Mouse (Mus musculus): ENCODE results near the gene Cd8b1. TPM values are rescaled to one million over a fixed set of nuclear protein-coding genes. Genes with fewer than 3 reads are reported as not detected.
"Not testable (repeated sequence)": the region's sequence is repeated elsewhere in the genome, so short reads cannot be mapped to it uniquely, and the experiment has no call there.

Gene Cd8b1
- polyA plus RNA-seq, 1 experiment from 2014 or later: 0.27 TPM

GRCm38 (mm10) chr6:71307486-71307885 is 15.1 kb upstream of the Cd8b1 start:
- no peak for ATAC-seq (ENCODE audit: insufficient number of reproducible peaks, insufficient read depth, low FRiP score, low read depth)
- H3K4me3 ChIP-seq (ENCODE audit: low read depth, low read length): no peak overlapping the region
- H3K4me2 ChIP-seq (replicated peaks; ENCODE audit: low read depth, low read length): no peak overlapping the region
- no peaks in the 10 kb centered on the region for H3K27me3 ChIP-seq (ENCODE audit: control insufficient read depth, insufficient read depth, low read length)
- no peak overlapping the region for H3K9ac ChIP-seq (replicated peaks; ENCODE audit: low read depth, low read length)
- H3K27ac ChIP-seq (ENCODE audit: low read length): no peak overlapping the region
- H3K4me1 ChIP-seq (ENCODE audit: control insufficient read depth, insufficient read depth, low read length): no peaks in the 10 kb centered on the region
- WGBS: 89% methylated on average over 8 of the region's 8 CpGs
- no peaks in the 10 kb centered on the region for H3K36me3 ChIP-seq (ENCODE audit: control insufficient read depth, insufficient read depth, low read length)
- no peaks in the 10 kb centered on the region for H3K9me3 ChIP-seq (ENCODE audit: control insufficient read depth, low read depth, low read length)

- Histone ChIP-seq H3K27ac (ENCODE audit: low read length) (no peak within 1 kb of the TSS), H3K4me2 (replicated peaks; ENCODE audit: low read depth, low read length) (no peak within 1 kb of the TSS), H3K9me3 (ENCODE audit: control insufficient read depth, low read depth, low read length) (no peaks in the 10 kb centered on the region), H3K4me3 (ENCODE audit: low read depth, low read length) (no peak within 1 kb of the TSS), H3K27me3 (ENCODE audit: control insufficient read depth, insufficient read depth, low read length) (no peaks in the 10 kb centered on the region), H3K4me1 (ENCODE audit: control insufficient read depth, insufficient read depth, low read length) (no peaks in the 10 kb centered on the region), H3K36me3 (ENCODE audit: control insufficient read depth, insufficient read depth, low read length) (no peaks in the 10 kb centered on the region), H3K9ac (replicated peaks; ENCODE audit: low read depth, low read length) (no peak within 1 kb of the TSS)
- ATAC-seq (ENCODE audit: insufficient number of reproducible peaks, insufficient read depth, low FRiP score, low read depth): no peak
- WGBS: 63% methylated on average over 3 of the region's 3 CpGs
Observed at GRCm38 (mm10) chr6:71321826-71322283, 733 bp upstream of the Cd8b1 start, which contains the start of gene Smyd1. Smyd1 (minus strand) TSS chr6:71322233.

- 87% methylated on average over 9 of the region's 9 CpGs for WGBS
Observed at GRCm38 (mm10) chr6:71324816-71325215, 2.2 kb downstream of the Cd8b1 start.

GRCm38 (mm10) chr6:71329881-71330280 is 7.3 kb downstream of the Cd8b1 start:
- Histone ChIP-seq H3K9me3 (ENCODE audit: control insufficient read depth, low read depth, low read length) (no peaks in the 10 kb centered on the region), H3K27ac (ENCODE audit: low read length) (no peak overlapping the region), H3K4me3 (ENCODE audit: low read depth, low read length) (no peak overlapping the region), H3K9ac (replicated peaks; ENCODE audit: low read depth, low read length) (no peak overlapping the region), H3K36me3 (ENCODE audit: control insufficient read depth, insufficient read depth, low read length) (no peaks in the 10 kb centered on the region), H3K27me3 (ENCODE audit: control insufficient read depth, insufficient read depth, low read length) (no peaks in the 10 kb centered on the region), H3K4me1 (ENCODE audit: control insufficient read depth, insufficient read depth, low read length) (no peaks in the 10 kb centered on the region), H3K4me2 (replicated peaks; ENCODE audit: low read depth, low read length) (no peak overlapping the region)
- WGBS: 79% methylated on average over 6 of the region's 6 CpGs
- no peak for ATAC-seq (ENCODE audit: insufficient number of reproducible peaks, insufficient read depth, low FRiP score, low read depth)

More at GRCm38 (mm10) chr6:71324816-71325215, 2.2 kb downstream of the Cd8b1 start:
- H3K9me3 ChIP-seq (ENCODE audit: control insufficient read depth, low read depth, low read length): no peaks in the 10 kb centered on the region
- H3K4me2 ChIP-seq (replicated peaks; ENCODE audit: low read depth, low read length): no peak overlapping the region
- no peaks in the 10 kb centered on the region for H3K27me3 ChIP-seq (ENCODE audit: control insufficient read depth, insufficient read depth, low read length)
- H3K27ac ChIP-seq (ENCODE audit: low read length): no peak overlapping the region
- H3K4me1 ChIP-seq (ENCODE audit: control insufficient read depth, insufficient read depth, low read length): no peaks in the 10 kb centered on the region
- no peak overlapping the region for H3K9ac ChIP-seq (replicated peaks; ENCODE audit: low read depth, low read length)
- no peaks in the 10 kb centered on the region for H3K36me3 ChIP-seq (ENCODE audit: control insufficient read depth, insufficient read depth, low read length)
- ATAC-seq (ENCODE audit: insufficient number of reproducible peaks, insufficient read depth, low FRiP score, low read depth): no peak
- H3K4me3 ChIP-seq (ENCODE audit: low read depth, low read length): no peak overlapping the region

GRCm38 (mm10) chr6:71330486-71330885 is 7.9 kb downstream of the Cd8b1 start:
- no peaks in the 10 kb centered on the region for H3K9me3 ChIP-seq (ENCODE audit: control insufficient read depth, low read depth, low read length)
- H3K9ac ChIP-seq (replicated peaks; ENCODE audit: low read depth, low read length): no peak overlapping the region
- whole genome bisulfite sequencing: 78% methylated on average over 7 of the region's 7 CpGs
- no peak overlapping the region for H3K4me2 ChIP-seq (replicated peaks; ENCODE audit: low read depth, low read length)
- no peak for ATAC-seq (ENCODE audit: insufficient number of reproducible peaks, insufficient read depth, low FRiP score, low read depth)
- H3K27ac ChIP-seq (ENCODE audit: low read length): no peak overlapping the region
- H3K4me1 ChIP-seq (ENCODE audit: control insufficient read depth, insufficient read depth, low read length): no peaks in the 10 kb centered on the region
- H3K4me3 ChIP-seq (ENCODE audit: low read depth, low read length): no peak overlapping the region
- no peaks in the 10 kb centered on the region for H3K36me3 ChIP-seq (ENCODE audit: control insufficient read depth, insufficient read depth, low read length)
- H3K27me3 ChIP-seq (ENCODE audit: control insufficient read depth, insufficient read depth, low read length): no peaks in the 10 kb centered on the region

- not testable (repeated sequence) for H3K4me2 ChIP-seq (replicated peaks; ENCODE audit: low read depth, low read length); H3K27ac ChIP-seq (ENCODE audit: low read length); H3K36me3 ChIP-seq (ENCODE audit: control insufficient read depth, insufficient read depth, low read length); H3K4me1 ChIP-seq (ENCODE audit: control insufficient read depth, insufficient read depth, low read length); ATAC-seq (ENCODE audit: insufficient number of reproducible peaks, insufficient read depth, low FRiP score, low read depth); H3K27me3 ChIP-seq (ENCODE audit: control insufficient read depth, insufficient read depth, low read length); H3K9me3 ChIP-seq (ENCODE audit: control insufficient read depth, low read depth, low read length); H3K9ac ChIP-seq (replicated peaks; ENCODE audit: low read depth, low read length); H3K4me3 ChIP-seq (ENCODE audit: low read depth, low read length)
- WGBS: 84% methylated on average over 2 of the region's 4 CpGs
Observed at GRCm38 (mm10) chr6:71331491-71331890, 8.9 kb downstream of the Cd8b1 start.

- H3K4me1 ChIP-seq (ENCODE audit: control insufficient read depth, insufficient read depth, low read length): no peaks in the 10 kb centered on the region
- H3K36me3 ChIP-seq (ENCODE audit: control insufficient read depth, insufficient read depth, low read length): no peaks in the 10 kb centered on the region
- no peaks in the 10 kb centered on the region for H3K27me3 ChIP-seq (ENCODE audit: control insufficient read depth, insufficient read depth, low read length)
- H3K9me3 ChIP-seq (ENCODE audit: control insufficient read depth, low read depth, low read length): no peaks in the 10 kb centered on the region
- H3K4me2 ChIP-seq (replicated peaks; ENCODE audit: low read depth, low read length): no peak overlapping the region
- WGBS: 81% methylated on average over 11 of the region's 11 CpGs
- no peak overlapping the region for H3K9ac ChIP-seq (replicated peaks; ENCODE audit: low read depth, low read length)
- no peak overlapping the region for H3K4me3 ChIP-seq (ENCODE audit: low read depth, low read length)
- no peak for ATAC-seq (ENCODE audit: insufficient number of reproducible peaks, insufficient read depth, low FRiP score, low read depth)
- no peak overlapping the region for H3K27ac ChIP-seq (ENCODE audit: low read length)
Observed at GRCm38 (mm10) chr6:71332236-71332965, 9.8 kb downstream of the Cd8b1 start.

- Histone ChIP-seq H3K27me3 (ENCODE audit: control insufficient read depth, insufficient read depth, low read length) (no peaks in the 10 kb centered on the region), H3K9ac (replicated peaks; ENCODE audit: low read depth, low read length) (no peak overlapping the region), H3K4me1 (ENCODE audit: control insufficient read depth, insufficient read depth, low read length) (no peaks in the 10 kb centered on the region), H3K4me3 (ENCODE audit: low read depth, low read length) (no peak overlapping the region), H3K27ac (ENCODE audit: low read length) (no peak overlapping the region), H3K4me2 (replicated peaks; ENCODE audit: low read depth, low read length) (no peak overlapping the region), H3K36me3 (ENCODE audit: control insufficient read depth, insufficient read depth, low read length) (no peaks in the 10 kb centered on the region), H3K9me3 (ENCODE audit: control insufficient read depth, low read depth, low read length) (no peaks in the 10 kb centered on the region)
- no peak for ATAC-seq (ENCODE audit: insufficient number of reproducible peaks, insufficient read depth, low FRiP score, low read depth)
- WGBS: 85% methylated on average over 3 of the region's 3 CpGs
Observed at GRCm38 (mm10) chr6:71333031-71333430, 10.4 kb downstream of the Cd8b1 start.
